Mouse (Mus musculus) MEL (cell line): Measurements from ENCODE around the gene Slc5a5. TPM values are rescaled to one million over a fixed set of nuclear protein-coding genes. Genes with fewer than 3 reads are reported as not detected.

Experiments used
- DNase-seq: peaks from one replicate; pipeline ENCODE4 v3.0.0; 2011; ENCODE audit warnings: low read depth, low spot score
- H3K27ac ChIP-seq: 2 replicates; pipeline ENCODE4 v1.5.1; 2012; ENCODE audit warnings: low read depth, mild to moderate bottlenecking, control low read depth, low read length, moderate library complexity; ENCODE audit not compliant: control insufficient read depth
- H3K27me3 ChIP-seq, 2 experiments: fragments of 150-350 bp in 1 of 2; sonication (generic) in 1 of 2; 2 replicates each; pipeline ENCODE4 v1.6.1; 2012; ENCODE audit warnings: low read length in 2 of 2, mild to moderate bottlenecking in 2 of 2, improper control_type of control experiment in 1 of 2, moderate library complexity in 1 of 2; ENCODE audit not compliant: insufficient read depth in 2 of 2, control insufficient read depth in 1 of 2
- H3K36me3 ChIP-seq, 2 experiments: 2 replicates each; pipeline ENCODE4 v1.6.1; 2012 to 2014; ENCODE audit warnings: low read length in 2 of 2, improper control_type of control experiment in 1 of 2, inconsistent platforms in 1 of 2, mild to moderate bottlenecking in 1 of 2; ENCODE audit not compliant: insufficient read depth in 2 of 2, control insufficient read depth in 1 of 2
- H3K4me1 ChIP-seq, 2 experiments: fragments of 150-350 bp in 1 of 2; sonication (generic) in 1 of 2; 2 replicates each; pipeline ENCODE4 v1.6.1; 2012; ENCODE audit warnings: low read length in 2 of 2, improper control_type of control experiment in 1 of 2, mild to moderate bottlenecking in 1 of 2; ENCODE audit not compliant: insufficient read depth in 2 of 2, control insufficient read depth in 1 of 2
- H3K4me3 ChIP-seq, 2 experiments: fragments of 150-350 bp in 1 of 2; sonication (generic) in 1 of 2; 2 replicates each; pipeline ENCODE4 v1.5.1; 2012; ENCODE audit warnings: low read depth in 2 of 2, low read length in 2 of 2, mild to moderate bottlenecking in 2 of 2, moderate library complexity in 2 of 2, control low read depth in 1 of 2, improper control_type of control experiment in 1 of 2; ENCODE audit not compliant: control insufficient read depth in 1 of 2, insufficient read depth in 1 of 2
- H3K79me2 ChIP-seq: 2 replicates; pipeline ENCODE4 v1.6.1; 2012; ENCODE audit warnings: mild to moderate bottlenecking, low read length, moderate library complexity; ENCODE audit not compliant: control insufficient read depth, poor library complexity, insufficient read depth
- H3K9ac ChIP-seq: 2 replicates; pipeline ENCODE4 v1.6.1; 2012; ENCODE audit warnings: low read depth, mild to moderate bottlenecking, control low read depth, low read length, moderate library complexity; ENCODE audit not compliant: control insufficient read depth, poor library complexity, severe bottlenecking
- H3K9me3 ChIP-seq: fragments of 150-350 bp; sonication (generic); replicated peaks from 2 replicates; pipeline ENCODE4 v1.6.1; 2012; ENCODE audit warnings: mild to moderate bottlenecking, low read length, improper control_type of control experiment, moderate library complexity; ENCODE audit not compliant: insufficient read depth
- BHLHE40 ChIP-seq: IDR thresholded peaks from 2 replicates; pipeline ENCODE4 v1.6.1; 2012; ENCODE audit warnings: low read depth, mild to moderate bottlenecking, inconsistent platforms, low read length, improper control_type of control experiment, borderline replicate concordance
- CHD1 ChIP-seq: IDR thresholded peaks from 2 replicates; pipeline ENCODE4 v1.6.1; 2012; ENCODE audit warnings: low read depth, mild to moderate bottlenecking, inconsistent platforms, low read length, improper control_type of control experiment
- CHD2 ChIP-seq: IDR thresholded peaks from 2 replicates; pipeline ENCODE4 v1.6.1; 2011; ENCODE audit warnings: low read length, improper control_type of control experiment
- CTCF ChIP-seq, 3 experiments: IDR thresholded peaks in 2 of 3; conservative IDR thresholded peaks in 1 of 3; 2 replicates each; pipeline ENCODE4 v1.5.1; 2011 to 2012; ENCODE audit warnings: low read length in 3 of 3, low read depth in 2 of 3, mild to moderate bottlenecking in 2 of 3, improper control_type of control experiment in 1 of 3, inconsistent platforms in 1 of 3, mixed read lengths in 1 of 3, moderate library complexity in 1 of 3; ENCODE audit not compliant: control insufficient read depth in 1 of 3, insufficient read depth in 1 of 3, poor library complexity in 1 of 3, severe bottlenecking in 1 of 3
- ELF1 ChIP-seq: IDR thresholded peaks from 2 replicates; pipeline ENCODE4 v1.6.1; 2014; ENCODE audit warnings: low read depth, mild to moderate bottlenecking, inconsistent platforms, low read length, improper control_type of control experiment, moderate library complexity
- EP300 ChIP-seq, 2 experiments: IDR thresholded peaks; 2 replicates each; pipeline ENCODE4 v1.6.1; 2011; ENCODE audit warnings: improper control_type of control experiment in 2 of 2, low read length in 2 of 2, low read depth in 1 of 2, mild to moderate bottlenecking in 1 of 2
- GABPA ChIP-seq: IDR thresholded peaks from 2 replicates; pipeline ENCODE4 v1.6.1; 2012; ENCODE audit warnings: low read depth, mild to moderate bottlenecking, inconsistent platforms, low read length, improper control_type of control experiment, moderate library complexity
- GATA1 ChIP-seq: IDR thresholded peaks from 2 replicates; pipeline ENCODE4 v1.6.1; 2011; ENCODE audit warnings: low read depth, low read length, improper control_type of control experiment
- HCFC1 ChIP-seq: IDR thresholded peaks from 2 replicates; pipeline ENCODE4 v1.6.1; 2012; ENCODE audit warnings: low read depth, mild to moderate bottlenecking, inconsistent platforms, low read length, improper control_type of control experiment, moderate library complexity
- KAT2A ChIP-seq: conservative IDR thresholded peaks from 2 replicates; pipeline ENCODE4 v1.6.1; 2012; ENCODE audit warnings: low read depth, low read length, improper control_type of control experiment, inconsistent platforms
- MAFK ChIP-seq: IDR thresholded peaks from 2 replicates; pipeline ENCODE4 v1.6.1; 2011; ENCODE audit warnings: low read depth, mild to moderate bottlenecking, low read length, improper control_type of control experiment, borderline replicate concordance
- MAX ChIP-seq: IDR thresholded peaks from 2 replicates; pipeline ENCODE4 v1.6.1; 2011; ENCODE audit warnings: low read length, improper control_type of control experiment
- MAZ ChIP-seq: IDR thresholded peaks from 2 replicates; pipeline ENCODE4 v1.6.1; 2012; ENCODE audit warnings: low read depth, mild to moderate bottlenecking, inconsistent platforms, low read length, improper control_type of control experiment
- MEF2A ChIP-seq: IDR thresholded peaks from 2 replicates; pipeline ENCODE4 v1.6.1; 2014; ENCODE audit warnings: low read depth, mild to moderate bottlenecking, inconsistent platforms, low read length, improper control_type of control experiment; ENCODE audit not compliant: poor library complexity, insufficient replicate concordance, severe bottlenecking; ENCODE audit errors: extremely low read depth
- MXI1 ChIP-seq: IDR thresholded peaks from 2 replicates; pipeline ENCODE4 v1.6.1; 2011; ENCODE audit warnings: mild to moderate bottlenecking, low read depth, low read length, improper control_type of control experiment
- MYB ChIP-seq: IDR thresholded peaks from 2 replicates; pipeline ENCODE4 v1.6.1; 2011; ENCODE audit warnings: mild to moderate bottlenecking, low read depth, low read length, improper control_type of control experiment
- MYC ChIP-seq: IDR thresholded peaks from 2 replicates; pipeline ENCODE4 v1.6.1; 2011; ENCODE audit warnings: low read depth, mild to moderate bottlenecking, low read length, improper control_type of control experiment, moderate library complexity
- NELFE ChIP-seq: IDR thresholded peaks from 2 replicates; pipeline ENCODE4 v1.6.1; 2011; ENCODE audit warnings: low read depth, low read length, improper control_type of control experiment
- POLR2AphosphoS2 ChIP-seq: IDR thresholded peaks from 2 replicates; pipeline ENCODE4 v1.6.1; 2011; ENCODE audit warnings: low read length, improper control_type of control experiment
- RAD21 ChIP-seq: IDR thresholded peaks from 2 replicates; pipeline ENCODE4 v1.6.1; 2011; ENCODE audit warnings: mild to moderate bottlenecking, low read depth, low read length, improper control_type of control experiment
- RCOR1 ChIP-seq: IDR thresholded peaks from 2 replicates; pipeline ENCODE4 v1.6.1; 2012; ENCODE audit warnings: low read depth, mild to moderate bottlenecking, inconsistent platforms, low read length, improper control_type of control experiment
- SIN3A ChIP-seq: IDR thresholded peaks from 2 replicates; pipeline ENCODE4 v1.6.1; 2012; ENCODE audit warnings: low read length, improper control_type of control experiment, inconsistent platforms
- SMC3 ChIP-seq: IDR thresholded peaks from 2 replicates; pipeline ENCODE4 v1.6.1; 2011; ENCODE audit warnings: low read depth, low read length, improper control_type of control experiment
- TBP ChIP-seq: IDR thresholded peaks from 2 replicates; pipeline ENCODE4 v1.8.0; 2011; ENCODE audit warnings: low read depth, low read length, improper control_type of control experiment
- TCF12 ChIP-seq: IDR thresholded peaks from 2 replicates; pipeline ENCODE4 v1.6.1; 2014; ENCODE audit warnings: low read depth, mild to moderate bottlenecking, inconsistent platforms, low read length, improper control_type of control experiment, moderate library complexity
- UBTF ChIP-seq: IDR thresholded peaks from 2 replicates; pipeline ENCODE4 v1.6.1; 2012; ENCODE audit warnings: low read depth, mild to moderate bottlenecking, inconsistent platforms, low read length, improper control_type of control experiment, moderate library complexity, borderline replicate concordance; ENCODE audit not compliant: insufficient read depth
- USF1 ChIP-seq: IDR thresholded peaks from 2 replicates; pipeline ENCODE4 v1.6.1; 2014; ENCODE audit warnings: low read depth, mild to moderate bottlenecking, inconsistent platforms, low read length, improper control_type of control experiment, moderate library complexity
- USF2 ChIP-seq, 2 experiments: IDR thresholded peaks; 2 replicates each; pipeline ENCODE4 v1.6.1; 2011 to 2012; ENCODE audit warnings: improper control_type of control experiment in 2 of 2, low read length in 2 of 2, borderline replicate concordance in 1 of 2, inconsistent platforms in 1 of 2, low read depth in 1 of 2, mild to moderate bottlenecking in 1 of 2; ENCODE audit not compliant: insufficient read depth in 1 of 2
- ZC3H11A ChIP-seq: IDR thresholded peaks from 2 replicates; pipeline ENCODE4 v1.6.1; 2012; ENCODE audit warnings: low read depth, mild to moderate bottlenecking, inconsistent platforms, low read length, improper control_type of control experiment
- ZNF384 ChIP-seq: IDR thresholded peaks from 2 replicates; pipeline ENCODE4 v1.6.1; 2012; ENCODE audit warnings: low read depth, mild to moderate bottlenecking, inconsistent platforms, low read length, improper control_type of control experiment
- polyA plus RNA-seq, 2 experiments: library from polyadenylated mRNA; stranded (reverse) in 1 of 2; unstranded in 1 of 2; fragments of >175 nt in 1 of 2; fragments of >200 nt in 1 of 2; gene quantifications; 2 replicates each; pipeline versions ENCODE4 v1.2.1 to v1.2.4; 2012; ENCODE audit warnings: low replicate concordance in 2 of 2, low read depth in 1 of 2; ENCODE audit not compliant: insufficient read length in 2 of 2, insufficient read depth in 1 of 2, missing spikeins in 1 of 2
- total RNA-seq: library from RNA; depleted of rRNA; stranded (reverse); fragments of 300-350 nt; gene quantifications from 2 replicates; pipeline ENCODE4 v1.2.3, GENCODE M21; 2012

Gene Slc5a5
- total and polyA plus RNA-seq, 3 experiments, result 0.12 to 0.36 TPM; not detected in 1

DNA sequence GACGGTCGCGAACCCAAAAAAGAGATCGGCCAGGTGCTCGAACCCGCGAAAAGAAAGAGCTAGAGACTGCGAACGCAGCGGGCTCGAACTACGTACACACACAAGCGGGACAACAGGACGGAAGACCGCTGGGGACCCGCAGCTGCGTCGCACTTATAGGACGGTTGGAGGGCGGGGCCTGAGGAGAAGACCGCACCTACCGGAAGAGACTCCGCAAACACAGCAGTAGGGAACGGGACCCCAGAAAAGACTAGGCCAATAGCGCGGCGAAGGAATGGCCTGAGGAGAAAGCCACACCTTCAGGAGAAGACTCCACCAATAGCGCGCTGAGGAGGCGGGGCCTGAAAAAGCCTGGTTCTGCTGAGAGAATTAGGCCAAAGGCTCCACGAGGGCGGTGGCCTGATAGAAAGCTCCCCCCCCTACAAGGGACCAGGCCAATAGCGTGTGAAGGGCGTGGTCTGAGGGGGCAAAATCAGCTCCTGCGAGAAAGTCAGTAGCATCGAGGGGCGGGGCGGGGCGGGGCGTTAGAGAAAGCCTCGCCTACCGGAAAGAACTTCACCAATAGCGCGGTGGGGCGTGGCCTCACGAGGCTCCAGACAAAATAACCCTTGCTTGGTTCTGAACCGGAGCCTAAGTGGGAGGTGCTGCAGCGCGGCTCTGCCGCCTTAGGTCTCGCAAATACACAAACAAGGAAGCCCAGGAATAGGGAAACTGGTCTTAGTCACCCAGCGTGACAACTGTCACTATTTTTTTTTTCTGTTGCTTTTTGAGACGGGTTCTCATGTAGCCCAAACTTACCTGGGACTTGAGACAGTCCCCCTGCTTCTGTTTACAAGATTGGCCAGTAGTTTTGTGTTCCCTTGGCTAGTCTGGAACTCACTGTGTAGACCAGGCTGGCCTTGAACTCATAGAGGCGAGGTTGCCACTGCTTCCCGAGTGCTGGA lies 52.9 kb downstream of the Slc5a5 start, which contains the start of gene Arrdc2 (continued):
- no peak for TF ChIP-seq MEF2A
- no peak for TF ChIP-seq SMC3
- TF ChIP-seq GABPA, result no peak
- TF ChIP-seq SIN3A, result peak; percentile 89

DNA sequence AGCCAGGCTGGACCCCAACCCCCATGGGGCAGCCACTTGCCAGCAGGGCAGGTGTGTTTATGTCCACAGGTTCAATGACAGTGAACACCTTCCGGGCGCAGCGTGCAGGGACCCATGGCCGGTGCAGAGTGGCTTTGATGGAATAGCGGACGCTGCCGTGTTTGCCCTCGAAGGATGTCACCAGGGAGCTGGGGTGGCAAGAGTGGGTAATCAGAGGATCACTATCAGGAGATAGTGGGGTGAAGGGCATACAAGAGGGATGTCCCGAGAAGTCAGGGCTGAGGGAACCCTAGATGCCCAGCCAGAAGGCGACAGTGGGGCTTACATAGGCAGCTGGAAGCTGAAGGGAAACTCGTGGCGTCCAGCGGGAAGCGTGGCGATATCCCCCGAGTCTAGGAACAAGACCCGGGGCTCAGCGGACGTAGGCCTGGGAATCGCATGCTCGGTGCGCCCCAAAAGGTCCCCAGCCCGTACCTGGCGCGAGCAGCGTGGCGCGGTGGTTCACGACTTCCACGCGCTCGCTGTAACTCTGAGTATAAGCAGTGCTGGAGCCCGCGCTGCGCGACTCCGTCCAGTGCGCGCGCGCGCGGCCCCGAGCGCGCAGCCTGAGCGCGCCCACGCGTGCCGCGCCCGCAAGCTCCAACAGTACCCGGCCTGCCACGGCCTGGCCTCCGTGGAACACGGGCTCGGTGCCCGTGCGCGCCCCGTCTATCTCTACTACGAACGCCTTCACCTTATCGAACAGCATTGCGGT lies 53.7 kb downstream of the Slc5a5 start:
- no peaks in the 10 kb centered on the region for H3K27me3 ChIP-seq
- H3K4me3 ChIP-seq, result peak overlapping the region; percentile 65 to 73
- H3K27ac ChIP-seq, result peak overlapping the region; percentile 91
- no peaks in the 10 kb centered on the region; the same call in 1 of the 2 replicates for H3K79me2 ChIP-seq
- H3K9ac ChIP-seq, result peak overlapping the region; percentile 87
- H3K9me3 ChIP-seq, result no peaks in the 10 kb centered on the region
- peaks cover 0 to 11% of the 10 kb centered on the region in 2 experiments; a peak in 2 of 4 replicates for H3K36me3 ChIP-seq
- no peak for DNase-seq
- H3K4me1 ChIP-seq, result peaks cover 0 to 7% of the 10 kb centered on the region in 2 experiments; a peak in 1 of 4 replicates
- TF ChIP-seq MXI1, result no peak; the same call in none of the 2 replicates
- no peak for TF ChIP-seq MAFK
- TF ChIP-seq KAT2A, result no peak
- TF ChIP-seq UBTF, result no peak
- TF ChIP-seq SMC3, result no peak
- no peak for TF ChIP-seq RAD21
- TF ChIP-seq CHD1, result no peak
- TF ChIP-seq EP300 (IDR thresholded peaks at IDR 0.05; ENCODE audit: low read depth in 1 of 2, low read length in 2 of 2), result 0 out of 4 replicates have a peak, but pooled peaks of 1 of the 2 experiments have one; percentile 7
- TF ChIP-seq CTCF (IDR thresholded peaks at IDR 0.05 in 2 of 3, conservative IDR thresholded peaks at IDR 0.05 in 1 of 3; ENCODE audit: control insufficient read depth in 1 of 3, insufficient read depth in 1 of 3, low read depth in 2 of 3, low read length in 3 of 3, poor library complexity in 1 of 3, severe bottlenecking in 1 of 3), result peak in 2 of 3 experiments; percentile 12 to 13; a peak in 1 of 6 replicates
- no peak; the same call in 1 of the 2 replicates for TF ChIP-seq SIN3A
- TF ChIP-seq HCFC1, result 0 out of 2 replicates have a peak, but pooled peaks have one; percentile 16
- no peak for TF ChIP-seq ZNF384
- TF ChIP-seq CHD2, result no peak
- TF ChIP-seq MYB, result no peak
- TF ChIP-seq RCOR1, result no peak
- TF ChIP-seq GATA1, result no peak
- no peak for TF ChIP-seq MAZ
- TF ChIP-seq TCF12, result 0 out of 2 replicates have a peak, but pooled peaks have one; percentile 21
- TF ChIP-seq POLR2AphosphoS2, result no peak
- TF ChIP-seq USF2 (IDR thresholded peaks at IDR 0.05; ENCODE audit: borderline replicate concordance in 1 of 2, insufficient read depth in 1 of 2, low read depth in 1 of 2, low read length in 2 of 2), result no peak
- no peak for TF ChIP-seq USF1
- TF ChIP-seq MEF2A, result no peak
- TF ChIP-seq NELFE, result no peak
- no peak for TF ChIP-seq GABPA
- TF ChIP-seq TBP, result no peak
- TF ChIP-seq ELF1, result no peak
- TF ChIP-seq MYC, result peak; percentile 71
- TF ChIP-seq ZC3H11A, result no peak
- TF ChIP-seq BHLHE40, result no peak
- peak; percentile 55; the same call in 1 of the 2 replicates for TF ChIP-seq MAX
